Mouse (Mus musculus) lung, postnatal 0 days (tissue): ENCODE results near the gene Syn2. TPM values are rescaled to one million over a fixed set of nuclear protein-coding genes. Genes with fewer than 3 reads are reported as not detected.
A peak's percentile ranks its signal among the peaks of the same experiment; 100 is the strongest.

Source experiments
- ATAC-seq: fragments of 200-750 bp; cut with Nextera tagmentation; 2 replicates; pipeline ENCODE4 v1.8.0; 2017; ENCODE audit warnings: moderate library complexity
- DNase-seq: peaks from one replicate; pipeline ENCODE4 v3.0.0-alpha.2; 2016; ENCODE audit warnings: low spot score
- H3K27ac ChIP-seq: fragments of 300-500 bp; sonication (generic); 2 replicates; pipeline ENCODE4 v1.5.1; 2014; ENCODE audit warnings: antibody characterized with exemption, mild to moderate bottlenecking, low read length, mixed read lengths
- H3K27me3 ChIP-seq: fragments of 300-500 bp; sonication (generic); replicated peaks from 2 replicates; pipeline ENCODE4 v1.6.1; 2014; ENCODE audit warnings: low read length, mixed read lengths; ENCODE audit not compliant: insufficient read depth
- H3K36me3 ChIP-seq: fragments of 300-500 bp; sonication (generic); 2 replicates; pipeline ENCODE4 v1.6.1; 2014; ENCODE audit warnings: low read length, mixed read lengths; ENCODE audit not compliant: insufficient read depth
- H3K4me1 ChIP-seq: fragments of 300-500 bp; sonication (generic); 2 replicates; pipeline ENCODE4 v1.6.1; 2014; ENCODE audit warnings: antibody characterized with exemption, low read depth, low read length, mixed read lengths; ENCODE audit not compliant: insufficient read depth
- H3K4me2 ChIP-seq: fragments of 300-500 bp; sonication (generic); replicated peaks from 2 replicates; pipeline ENCODE4 v1.6.1; 2014; ENCODE audit warnings: low read depth, mild to moderate bottlenecking, low read length, moderate library complexity, mixed read lengths
- H3K4me3 ChIP-seq: fragments of 300-500 bp; sonication (generic); 2 replicates; pipeline ENCODE4 v1.5.1; 2014; ENCODE audit warnings: low read depth, low read length
- H3K9ac ChIP-seq: fragments of 300-500 bp; sonication (generic); replicated peaks from 2 replicates; pipeline ENCODE4 v1.6.1; 2014; ENCODE audit warnings: low read depth, mild to moderate bottlenecking
- H3K9me3 ChIP-seq: fragments of 300-500 bp; sonication (generic); 2 replicates; pipeline ENCODE4 v1.6.1; 2016; ENCODE audit warnings: low read length, mixed read lengths
- CTCF ChIP-seq: IDR thresholded peaks from 2 replicates; pipeline ENCODE4 v1.5.1; 2016; ENCODE audit warnings: antibody characterized with exemption, mild to moderate bottlenecking
- EP300 ChIP-seq: IDR thresholded peaks from 2 replicates; pipeline ENCODE4 v1.6.1; 2016; ENCODE audit warnings: antibody characterized with exemption, mild to moderate bottlenecking, control low read depth
- WGBS: fragments of 180-500 bp; shearing (Covaris S2); extraction: QIAGEN DNeasy Blood & Tissue Kit; methylation state at CpG from one replicate; pipeline ENCODE4 v1.1.7; 2014; 5-methylcytosine and 5-hydroxymethylcytosine counted together
- polyA plus RNA-seq: library from polyadenylated mRNA; unstranded; fragments of >200 nt; fragmentation: Nextera tagmentation; extraction: Ambion mirVana; gene quantifications from 2 replicates; pipeline ENCODE4 v1.2.1, GENCODE M21; 2015

The Syn2 gene
- polyA plus RNA-seq, 1 experiment from 2014 or later: 1.0 TPM

DNA sequence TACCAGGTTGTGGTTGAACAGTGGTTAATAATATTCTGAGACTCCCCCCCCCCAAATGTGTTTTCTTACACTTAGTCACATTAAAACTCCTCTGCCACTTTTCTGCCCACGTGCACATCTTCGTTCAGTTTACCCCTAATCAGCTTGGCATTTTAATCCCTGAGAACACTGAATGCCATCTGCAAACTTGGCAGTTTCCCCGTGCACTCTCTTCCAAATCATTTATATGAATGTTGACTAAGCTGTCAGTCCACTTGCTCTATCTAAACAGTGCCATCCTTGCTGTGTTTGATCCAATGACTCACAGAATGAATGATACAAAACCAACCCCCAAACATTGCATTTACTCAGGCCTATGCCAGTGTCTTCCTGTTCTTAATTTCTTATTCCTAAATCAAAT lies 90.8 kb downstream of the Syn2 start:
- Histone ChIP-seq H3K4me1 (no peaks in the 10 kb centered on the region), H3K4me3 (no peak overlapping the region), H3K36me3 (no peaks in the 10 kb centered on the region), H3K9ac (no peak overlapping the region), H3K9me3 (no peaks in the 10 kb centered on the region), H3K27me3 (no peaks in the 10 kb centered on the region), H3K4me2 (no peak overlapping the region), H3K27ac (no peak overlapping the region)
- WGBS: 35% methylated on average over 3 of the region's 3 CpGs
- no peak for ATAC-seq
- no peak for DNase-seq
- TF ChIP-seq EP300 (no peak), CTCF (no peak)

DNA sequence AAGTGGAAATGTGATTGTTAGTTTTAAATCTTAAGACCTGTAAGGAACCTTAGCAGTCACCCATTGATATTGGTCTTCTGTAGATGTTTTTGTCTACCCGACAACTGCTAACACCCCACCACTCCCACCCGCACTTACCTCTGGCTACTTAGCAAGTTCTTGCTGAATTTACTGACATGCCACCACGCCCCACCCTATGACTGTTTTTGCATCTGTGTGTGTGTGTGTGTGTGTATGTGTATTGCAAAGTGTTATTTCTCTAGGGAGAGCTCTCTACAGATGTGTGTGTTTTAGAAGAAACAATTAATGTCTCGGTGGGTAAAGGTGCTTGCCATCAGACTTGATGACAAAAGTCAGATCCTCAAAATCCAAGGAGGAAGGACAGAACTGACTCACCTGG lies 92.3 kb downstream of the Syn2 start, which contains the start of gene Gm17482:
Gene Gm17482 (plus strand): TSS at position 301 of the 400 bp plus-strand sequence.
- no peaks in the 10 kb centered on the region for H3K27me3 ChIP-seq
- 68% methylated on average over 4 of the region's 4 CpGs for WGBS
- ATAC-seq: no peak
- TF ChIP-seq EP300 (no peak), CTCF (no peak)
- no peak within 1 kb of the TSS for H3K4me3 ChIP-seq
- H3K9ac ChIP-seq: no peak within 1 kb of the TSS
- H3K4me2 ChIP-seq: no peak within 1 kb of the TSS
- no peaks in the 10 kb centered on the region for H3K36me3 ChIP-seq
- H3K27ac ChIP-seq: no peak within 1 kb of the TSS
- DNase-seq: no peak
- 0 out of 2 replicates have a peak, but pooled peaks cover under 1% of the 10 kb centered on the region for H3K4me1 ChIP-seq
- H3K9me3 ChIP-seq: no peaks in the 10 kb centered on the region

DNA sequence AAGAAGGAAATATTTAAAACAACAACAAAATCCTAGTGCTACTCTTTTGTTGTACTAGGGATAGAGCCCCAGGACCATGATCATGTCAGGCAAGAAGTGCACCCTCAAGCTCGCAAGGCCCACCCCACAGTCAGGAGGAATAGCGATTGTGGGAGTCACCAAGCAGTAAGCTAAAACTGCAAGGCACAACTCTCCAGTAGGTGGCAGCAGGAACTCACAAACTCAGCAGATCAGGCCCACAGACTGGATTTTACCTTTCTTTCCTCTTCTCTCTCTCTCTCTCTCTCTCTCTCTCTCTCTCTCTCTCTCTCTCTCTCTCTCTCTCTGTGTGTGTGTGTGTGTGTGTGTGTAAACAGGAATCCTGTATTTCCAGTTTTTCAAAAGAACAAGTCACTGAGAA lies 92.8 kb downstream of the Syn2 start:
- Histone ChIP-seq H3K4me1 (0 out of 2 replicates have a peak, but pooled peaks cover 5% of the 10 kb centered on the region), H3K4me3 (no peak overlapping the region), H3K4me2 (no peak overlapping the region), H3K27me3 (no peaks in the 10 kb centered on the region), H3K36me3 (no peaks in the 10 kb centered on the region), H3K27ac (no peak overlapping the region), H3K9me3 (no peaks in the 10 kb centered on the region), H3K9ac (no peak overlapping the region)
- peak; percentile 91 for TF ChIP-seq CTCF
- TF ChIP-seq EP300: no peak
- ATAC-seq (peak; percentile 47; the same call in 1 of the 2 replicates), DNase-seq (peak; percentile 86)
- 9% methylated on average over 2 of the region's 2 CpGs for WGBS

GRCm38 (mm10) chr6:115230557-115230956 lies 95.9 kb downstream of the Syn2 start:
- no peak overlapping the region for H3K4me3 ChIP-seq
- 0 out of 2 replicates have a peak, but pooled peaks cover 5% of the 10 kb centered on the region for H3K4me1 ChIP-seq
- TF ChIP-seq CTCF: no peak
- TF ChIP-seq EP300: no peak
- H3K9ac ChIP-seq: no peak overlapping the region
- H3K4me2 ChIP-seq: no peak overlapping the region
- no peak for ATAC-seq
- DNase-seq: no peak
- no peak overlapping the region for H3K27ac ChIP-seq
- no peaks in the 10 kb centered on the region for H3K9me3 ChIP-seq
- no peaks in the 10 kb centered on the region for H3K27me3 ChIP-seq
- H3K36me3 ChIP-seq: no peaks in the 10 kb centered on the region
- 76% methylated on average over 3 of the region's 3 CpGs for WGBS

DNA sequence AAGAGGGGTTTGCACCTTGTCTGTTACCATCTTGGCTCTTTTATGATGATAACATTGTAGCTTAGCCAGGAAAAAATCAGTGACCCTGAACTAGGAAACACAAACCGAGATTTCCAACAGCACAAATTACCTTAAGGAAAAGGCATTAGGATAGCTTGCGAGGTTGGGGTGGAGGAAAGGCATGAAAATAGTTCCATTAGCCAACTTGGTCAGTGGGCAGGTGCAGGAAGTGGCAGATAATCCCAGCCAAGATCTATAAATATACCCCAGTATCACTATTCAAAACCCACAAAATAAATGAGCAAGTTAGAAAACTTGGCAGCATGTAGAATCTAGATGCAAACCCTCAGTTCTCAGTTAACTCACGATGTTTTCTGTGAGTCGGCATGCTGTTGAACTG lies 97.1 kb downstream of the Syn2 start:
- 38% methylated on average over 4 of the region's 4 CpGs for WGBS
- no peak overlapping the region for H3K27ac ChIP-seq
- TF ChIP-seq EP300 (no peak), CTCF (no peak)
- no peaks in the 10 kb centered on the region for H3K36me3 ChIP-seq
- 0 out of 2 replicates have a peak, but pooled peaks cover 5% of the 10 kb centered on the region for H3K4me1 ChIP-seq
- no peak overlapping the region for H3K4me2 ChIP-seq
- H3K27me3 ChIP-seq: no peaks in the 10 kb centered on the region
- H3K9me3 ChIP-seq: no peaks in the 10 kb centered on the region
- H3K4me3 ChIP-seq: no peak overlapping the region
- ATAC-seq (no peak), DNase-seq (no peak)
- no peak overlapping the region for H3K9ac ChIP-seq

- ATAC-seq (no peak; the same call in 1 of the 2 replicates), DNase-seq (no peak)
These were observed 97.9 kb downstream of the Syn2 start for GRCm38 (mm10) chr6:115232562-115232961.

More at GRCm38 (mm10) chr6:115232562-115232961, 97.9 kb downstream of the Syn2 start:
- H3K4me1 ChIP-seq: 0 out of 2 replicates have a peak, but pooled peaks cover 5% of the 10 kb centered on the region
- no peaks in the 10 kb centered on the region for H3K9me3 ChIP-seq
- TF ChIP-seq CTCF (no peak), EP300 (peak; percentile 40; the same call in 1 of the 2 replicates)
- H3K9ac ChIP-seq: no peak overlapping the region
- H3K27me3 ChIP-seq: no peaks in the 10 kb centered on the region
- no peak overlapping the region for H3K27ac ChIP-seq
- no peak overlapping the region for H3K4me2 ChIP-seq
- H3K4me3 ChIP-seq: no peak overlapping the region
- WGBS: 55% methylated on average over 1 of the region's 1 CpGs
- H3K36me3 ChIP-seq: no peaks in the 10 kb centered on the region
